Mouse (Mus musculus): Measurements from ENCODE around the gene Vsig8. TPM values are rescaled to one million over a fixed set of nuclear protein-coding genes. Genes with fewer than 3 reads are reported as not detected.

Gene Vsig8
- polyA plus RNA-seq (2012; rRNA removed) = 0.46 and 0.65 TPM in 2 replicates

DNA sequence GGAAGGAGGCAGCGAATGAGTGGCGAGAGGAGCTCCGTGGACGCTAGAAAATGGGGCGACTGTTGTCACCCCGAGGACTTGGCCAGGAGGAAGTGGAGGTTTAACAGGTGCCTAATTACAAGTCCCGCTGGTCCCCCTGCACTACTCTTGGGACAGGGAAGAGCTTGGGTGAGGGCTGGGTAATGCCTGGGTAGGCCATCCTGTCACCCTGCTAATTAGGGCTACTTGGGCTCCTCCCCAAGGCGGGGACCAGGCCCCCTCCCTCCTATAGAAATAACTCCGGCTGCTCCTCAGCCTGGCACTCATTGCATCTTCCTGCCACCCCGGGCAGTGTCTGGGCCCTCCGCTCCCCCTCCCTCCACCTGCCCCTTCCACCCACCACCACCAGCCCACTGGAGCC, at the start of gene Vsig8:
Gene Vsig8 (plus strand): TSS at position 301 of the 400 bp plus-strand sequence.
- Histone ChIP-seq H3K27me3 (ENCODE audit: control insufficient read depth, insufficient read depth, low read length) (no peaks in the 10 kb centered on the region; the same call in 1 of the 2 replicates), H3K27ac (ENCODE audit: insufficient read depth, low read length) (no peak within 1 kb of the TSS), H3K4me3 (replicated peaks; ENCODE audit: insufficient read depth, low read depth, low read length) (no peak within 1 kb of the TSS), H3K4me1 (ENCODE audit: control insufficient read depth, insufficient read depth, low read length) (no peaks in the 10 kb centered on the region)
- WGBS = 78% methylated on average over 11 of the region's 11 CpGs
- DNase-seq = no peak
- TF ChIP-seq POLR2A (IDR thresholded peaks at IDR 0.05; ENCODE audit: borderline replicate concordance, insufficient read depth, low read length) = no peak
- no peak for TF ChIP-seq CTCF (IDR thresholded peaks at IDR 0.05; ENCODE audit: borderline replicate concordance, insufficient read depth, low read depth, low read length)

GRCm38 (mm10) chr1:172507001-172507400, 48.7 kb upstream of the Vsig8 start:
- Histone ChIP-seq H3K27me3 (ENCODE audit: control insufficient read depth, insufficient read depth, low read length) (no peaks in the 10 kb centered on the region; the same call in 1 of the 2 replicates), H3K4me3 (replicated peaks; ENCODE audit: insufficient read depth, low read depth, low read length) (no peak overlapping the region), H3K4me1 (ENCODE audit: control insufficient read depth, insufficient read depth, low read length) (no peaks in the 10 kb centered on the region; the same call in 1 of the 2 replicates), H3K27ac (ENCODE audit: insufficient read depth, low read length) (no peak overlapping the region)
- WGBS = 69% methylated on average over 5 of the region's 5 CpGs
- TF ChIP-seq POLR2A (IDR thresholded peaks at IDR 0.05; ENCODE audit: borderline replicate concordance, insufficient read depth, low read length) (no peak), CTCF (IDR thresholded peaks at IDR 0.05; ENCODE audit: borderline replicate concordance, insufficient read depth, low read depth, low read length) (no peak)
- no peak for DNase-seq

DNA sequence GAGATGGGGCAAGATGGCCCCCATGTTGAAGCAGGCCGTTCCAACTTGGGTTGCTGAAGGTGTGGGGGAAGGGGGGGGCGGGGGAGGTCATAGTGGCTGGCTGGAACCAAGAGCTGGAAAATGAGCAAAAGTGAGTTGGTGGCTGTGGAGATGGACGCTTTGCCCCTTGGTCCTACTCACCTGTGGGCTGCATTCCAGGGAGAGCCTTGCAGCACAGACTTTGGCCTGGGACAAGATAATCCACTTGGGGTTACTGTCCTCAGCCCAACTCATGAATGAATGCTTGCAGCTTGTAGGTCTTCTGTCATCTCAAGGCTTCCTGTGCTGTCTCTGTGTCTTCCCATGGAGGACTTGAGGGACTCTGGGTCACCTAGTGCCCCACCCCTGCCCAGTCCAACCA, 48.0 kb upstream of the Vsig8 start:
- no peak for DNase-seq
- whole genome bisulfite sequencing = 82% methylated on average over 3 of the region's 3 CpGs
- no peaks in the 10 kb centered on the region; the same call in 1 of the 2 replicates for H3K27me3 ChIP-seq (ENCODE audit: control insufficient read depth, insufficient read depth, low read length)
- H3K4me1 ChIP-seq (ENCODE audit: control insufficient read depth, insufficient read depth, low read length) = no peaks in the 10 kb centered on the region; the same call in 1 of the 2 replicates
- H3K4me3 ChIP-seq (replicated peaks; ENCODE audit: insufficient read depth, low read depth, low read length) = no peak overlapping the region
- no peak overlapping the region for H3K27ac ChIP-seq (ENCODE audit: insufficient read depth, low read length)
- no peak for TF ChIP-seq POLR2A (IDR thresholded peaks at IDR 0.05; ENCODE audit: borderline replicate concordance, insufficient read depth, low read length)
- TF ChIP-seq CTCF (IDR thresholded peaks at IDR 0.05; ENCODE audit: borderline replicate concordance, insufficient read depth, low read depth, low read length) = no peak

- Histone ChIP-seq H3K4me3 (replicated peaks; ENCODE audit: insufficient read depth, low read depth, low read length) (no peak overlapping the region), H3K27me3 (ENCODE audit: control insufficient read depth, insufficient read depth, low read length) (no peaks in the 10 kb centered on the region), H3K4me1 (ENCODE audit: control insufficient read depth, insufficient read depth, low read length) (no peaks in the 10 kb centered on the region; the same call in 1 of the 2 replicates), H3K27ac (ENCODE audit: insufficient read depth, low read length) (no peak overlapping the region)
- 60% methylated on average over 2 of the region's 2 CpGs for WGBS
- TF ChIP-seq POLR2A (IDR thresholded peaks at IDR 0.05; ENCODE audit: borderline replicate concordance, insufficient read depth, low read length) (no peak), CTCF (IDR thresholded peaks at IDR 0.05; ENCODE audit: borderline replicate concordance, insufficient read depth, low read depth, low read length) (no peak)
- DNase-seq = no peak
Observed at GRCm38 (mm10) chr1:172508172-172508571, 47.6 kb upstream of the Vsig8 start.

GRCm38 (mm10) chr1:172509235-172509634, 46.5 kb upstream of the Vsig8 start:
- Histone ChIP-seq H3K27me3 (ENCODE audit: control insufficient read depth, insufficient read depth, low read length) (no peaks in the 10 kb centered on the region), H3K4me3 (replicated peaks; ENCODE audit: insufficient read depth, low read depth, low read length) (no peak overlapping the region), H3K4me1 (ENCODE audit: control insufficient read depth, insufficient read depth, low read length) (peaks cover 4% of the 10 kb centered on the region; the same call in 1 of the 2 replicates), H3K27ac (ENCODE audit: insufficient read depth, low read length) (no peak overlapping the region)
- TF ChIP-seq CTCF (IDR thresholded peaks at IDR 0.05; ENCODE audit: borderline replicate concordance, insufficient read depth, low read depth, low read length) = no peak
- no peak for TF ChIP-seq POLR2A (IDR thresholded peaks at IDR 0.05; ENCODE audit: borderline replicate concordance, insufficient read depth, low read length)
- no peak for DNase-seq
- WGBS = 77% methylated on average over 5 of the region's 5 CpGs

DNA sequence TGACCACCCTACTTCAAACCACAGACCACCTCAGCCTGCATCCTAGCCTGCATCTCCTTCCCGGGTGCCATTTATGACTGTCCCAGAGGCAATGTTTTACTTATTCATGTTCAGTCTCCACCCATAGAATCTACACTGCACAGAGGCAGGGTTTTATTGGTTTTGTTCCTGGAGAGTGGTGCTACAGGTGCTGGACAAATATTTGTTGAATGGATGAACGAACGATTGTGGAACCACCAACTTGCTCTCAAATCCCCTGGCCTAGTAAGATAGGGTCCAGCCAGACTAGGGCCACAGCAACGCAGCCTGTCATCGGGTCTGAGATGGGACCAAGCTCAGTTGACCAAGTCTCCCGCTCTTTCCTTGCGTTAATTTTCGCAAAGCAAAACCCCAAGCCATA, 45.8 kb upstream of the Vsig8 start:
- Histone ChIP-seq H3K27me3 (ENCODE audit: control insufficient read depth, insufficient read depth, low read length) (no peaks in the 10 kb centered on the region), H3K4me1 (ENCODE audit: control insufficient read depth, insufficient read depth, low read length) (peaks cover 4% of the 10 kb centered on the region; the same call in 1 of the 2 replicates), H3K4me3 (replicated peaks; ENCODE audit: insufficient read depth, low read depth, low read length) (no peak overlapping the region), H3K27ac (ENCODE audit: insufficient read depth, low read length) (no peak overlapping the region)
- 57% methylated on average over 8 of the region's 8 CpGs for WGBS
- no peak for TF ChIP-seq POLR2A (IDR thresholded peaks at IDR 0.05; ENCODE audit: borderline replicate concordance, insufficient read depth, low read length)
- no peak for TF ChIP-seq CTCF (IDR thresholded peaks at IDR 0.05; ENCODE audit: borderline replicate concordance, insufficient read depth, low read depth, low read length)
- no peak for DNase-seq

DNA sequence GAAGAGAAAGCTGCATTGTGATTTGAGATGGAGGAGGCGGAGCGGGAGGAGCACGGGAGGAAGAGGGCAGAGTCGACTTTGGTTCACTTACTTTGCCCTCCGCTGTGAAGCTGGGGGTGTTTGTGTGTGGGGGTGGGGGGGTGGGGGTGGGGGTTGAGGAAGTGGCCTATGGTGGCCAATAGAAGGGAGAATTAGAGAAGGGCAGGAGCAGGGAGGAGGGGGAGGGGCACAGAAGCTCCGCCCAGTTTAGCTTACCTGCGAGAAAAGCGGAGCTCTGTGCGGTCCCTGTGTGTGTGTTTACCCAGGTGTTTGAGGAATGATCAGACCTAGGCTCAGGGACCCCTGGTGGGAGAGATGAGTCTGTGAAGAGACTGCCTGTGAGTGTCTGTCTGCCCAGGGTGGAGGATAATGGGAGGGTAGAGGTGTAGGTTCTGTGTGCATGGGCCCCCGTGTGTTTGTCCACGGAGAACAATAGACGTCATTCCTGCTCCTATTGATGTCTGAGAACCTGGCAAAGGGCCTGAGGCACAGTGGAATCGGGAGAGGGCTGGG, 45.2 kb upstream of the Vsig8 start:
- Histone ChIP-seq H3K4me3 (replicated peaks; ENCODE audit: insufficient read depth, low read depth, low read length) (no peak overlapping the region), H3K27ac (ENCODE audit: insufficient read depth, low read length) (no peak overlapping the region), H3K4me1 (ENCODE audit: control insufficient read depth, insufficient read depth, low read length) (peaks cover 4% of the 10 kb centered on the region; the same call in 1 of the 2 replicates), H3K27me3 (ENCODE audit: control insufficient read depth, insufficient read depth, low read length) (no peaks in the 10 kb centered on the region)
- no peak for DNase-seq
- TF ChIP-seq CTCF (IDR thresholded peaks at IDR 0.05; ENCODE audit: borderline replicate concordance, insufficient read depth, low read depth, low read length) (no peak), POLR2A (IDR thresholded peaks at IDR 0.05; ENCODE audit: borderline replicate concordance, insufficient read depth, low read length) (no peak)
- 42% methylated on average over 13 of the region's 13 CpGs for WGBS

DNA sequence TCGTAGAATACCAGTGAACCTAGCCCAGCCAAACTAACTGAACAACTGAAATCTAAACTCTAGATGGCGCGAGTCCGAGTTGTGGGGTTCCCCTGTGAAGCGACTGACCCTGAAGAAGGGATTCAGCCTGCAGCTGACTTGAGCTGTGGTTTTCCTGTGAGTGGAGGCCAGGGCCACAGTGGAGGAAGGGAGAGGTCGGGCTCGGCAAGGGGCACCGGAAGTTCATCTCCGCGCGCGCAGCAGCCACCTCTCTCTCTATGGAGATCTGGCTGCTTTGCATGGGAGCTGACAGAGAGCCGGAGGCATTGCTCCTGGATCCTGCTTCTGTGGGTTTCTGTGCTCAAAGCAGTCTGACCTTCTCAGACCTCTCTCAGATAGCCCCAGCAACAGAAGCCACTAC, 42.8 kb upstream of the Vsig8 start:
- TF ChIP-seq POLR2A (IDR thresholded peaks at IDR 0.05; ENCODE audit: borderline replicate concordance, insufficient read depth, low read length) (no peak), CTCF (IDR thresholded peaks at IDR 0.05; ENCODE audit: borderline replicate concordance, insufficient read depth, low read depth, low read length) (no peak)
- Histone ChIP-seq H3K4me3 (replicated peaks; ENCODE audit: insufficient read depth, low read depth, low read length) (no peak overlapping the region), H3K4me1 (ENCODE audit: control insufficient read depth, insufficient read depth, low read length) (peaks cover 4% of the 10 kb centered on the region; the same call in 1 of the 2 replicates), H3K27ac (ENCODE audit: insufficient read depth, low read length) (no peak overlapping the region), H3K27me3 (ENCODE audit: control insufficient read depth, insufficient read depth, low read length) (no peaks in the 10 kb centered on the region)
- DNase-seq = no peak
- 43% methylated on average over 13 of the region's 13 CpGs for WGBS

Data from cerebellum, adult 2 months (tissue).